Mouse (Mus musculus): ENCODE results near the gene Cdc14b. TPM values are rescaled to one million over a fixed set of nuclear protein-coding genes. Genes with fewer than 3 reads are reported as not detected.

The Cdc14b gene
- polyA plus RNA-seq, 1 experiment from 2014 or later, result 7.7 TPM

- WGBS, result 1% methylated on average over 23 of the region's 31 CpGs
- Histone ChIP-seq H3K4me1 (ENCODE audit: control insufficient read depth, insufficient read depth, low read length) (peaks cover 10% of the 10 kb centered on the region), H3K27ac (ENCODE audit: low read depth, low read length) (peak within 1 kb of the TSS; percentile 67), H3K4me2 (peak within 1 kb of the TSS; percentile 98), H3K27me3 (ENCODE audit: control insufficient read depth, insufficient read depth, low read length) (peaks cover 9% of the 10 kb centered on the region), H3K36me3 (ENCODE audit: control insufficient read depth, insufficient read depth, low read length) (no peaks in the 10 kb centered on the region), H3K9me3 (ENCODE audit: control insufficient read depth, low read length) (no peaks in the 10 kb centered on the region), H3K9ac (ENCODE audit: low read length) (peak within 1 kb of the TSS; percentile 81), H3K4me3 (ENCODE audit: low read depth, low read length) (peak within 1 kb of the TSS; percentile 78)
- DNase-seq (ENCODE audit: low spot score, missing footprints) (peak; percentile 100), ATAC-seq (ENCODE audit: low FRiP score) (peak; percentile 99)
Measured at GRCm38 (mm10) chr13:64161548-64161915, 113.6 kb downstream of the Cdc14b start, which contains the start of gene Habp4. Gene Habp4 (plus strand): TSS chr13:64161824.

- no peak for ATAC-seq (ENCODE audit: low FRiP score)
- Histone ChIP-seq H3K9me3 (ENCODE audit: control insufficient read depth, low read length) (no peaks in the 10 kb centered on the region), H3K4me1 (ENCODE audit: control insufficient read depth, insufficient read depth, low read length) (peaks cover 3% of the 10 kb centered on the region), H3K36me3 (ENCODE audit: control insufficient read depth, insufficient read depth, low read length) (no peaks in the 10 kb centered on the region), H3K27ac (ENCODE audit: low read depth, low read length) (no peak overlapping the region), H3K27me3 (ENCODE audit: control insufficient read depth, insufficient read depth, low read length) (no peaks in the 10 kb centered on the region), H3K9ac (ENCODE audit: low read length) (no peak overlapping the region), H3K4me2 (no peak overlapping the region), H3K4me3 (ENCODE audit: low read depth, low read length) (no peak overlapping the region)
- DNase-seq (ENCODE audit: low spot score, missing footprints), result no peak
Measured at GRCm38 (mm10) chr13:64156966-64157365, 118.1 kb downstream of the Cdc14b start.

GRCm38 (mm10) chr13:64155171-64155571, 119.9 kb downstream of the Cdc14b start:
- H3K36me3 ChIP-seq (ENCODE audit: control insufficient read depth, insufficient read depth, low read length), result no peaks in the 10 kb centered on the region
- H3K4me1 ChIP-seq (ENCODE audit: control insufficient read depth, insufficient read depth, low read length), result peaks cover 14% of the 10 kb centered on the region
- DNase-seq (ENCODE audit: low spot score, missing footprints) (peak; percentile 75), ATAC-seq (ENCODE audit: low FRiP score) (no peak)
- H3K4me2 ChIP-seq, result peak overlapping the region; percentile 11; the same call in 1 of the 2 replicates
- no peaks in the 10 kb centered on the region for H3K27me3 ChIP-seq (ENCODE audit: control insufficient read depth, insufficient read depth, low read length)
- H3K27ac ChIP-seq (ENCODE audit: low read depth, low read length), result no peak overlapping the region
- H3K4me3 ChIP-seq (ENCODE audit: low read depth, low read length), result no peak overlapping the region
- no peaks in the 10 kb centered on the region for H3K9me3 ChIP-seq (ENCODE audit: control insufficient read depth, low read length)
- 13% methylated on average over 1 of the region's 1 CpGs for WGBS
- H3K9ac ChIP-seq (ENCODE audit: low read length), result no peak overlapping the region

- Histone ChIP-seq H3K36me3 (ENCODE audit: control insufficient read depth, insufficient read depth, low read length) (no peaks in the 10 kb centered on the region), H3K9me3 (ENCODE audit: control insufficient read depth, low read length) (no peaks in the 10 kb centered on the region), H3K4me1 (ENCODE audit: control insufficient read depth, insufficient read depth, low read length) (peaks cover 17% of the 10 kb centered on the region), H3K27me3 (ENCODE audit: control insufficient read depth, insufficient read depth, low read length) (no peaks in the 10 kb centered on the region), H3K27ac (ENCODE audit: low read depth, low read length) (no peak overlapping the region), H3K4me2 (no peak overlapping the region), H3K4me3 (ENCODE audit: low read depth, low read length) (no peak overlapping the region), H3K9ac (ENCODE audit: low read length) (no peak overlapping the region)
- DNase-seq (ENCODE audit: low spot score, missing footprints) (peak; percentile 81), ATAC-seq (ENCODE audit: low FRiP score) (no peak)
- 65% methylated on average over 2 of the region's 2 CpGs for WGBS
Measured at GRCm38 (mm10) chr13:64154651-64155050, 120.4 kb downstream of the Cdc14b start.

- Histone ChIP-seq H3K4me1 (ENCODE audit: control insufficient read depth, insufficient read depth, low read length) (peaks cover 17% of the 10 kb centered on the region), H3K27me3 (ENCODE audit: control insufficient read depth, insufficient read depth, low read length) (no peaks in the 10 kb centered on the region), H3K4me3 (ENCODE audit: low read depth, low read length) (peak overlapping the region; percentile 90), H3K9ac (ENCODE audit: low read length) (peak overlapping the region; percentile 56), H3K27ac (ENCODE audit: low read depth, low read length) (no peak overlapping the region), H3K9me3 (ENCODE audit: control insufficient read depth, low read length) (no peaks in the 10 kb centered on the region), H3K36me3 (ENCODE audit: control insufficient read depth, insufficient read depth, low read length) (no peaks in the 10 kb centered on the region), H3K4me2 (peak overlapping the region; percentile 89)
- peak; percentile 38 for ATAC-seq (ENCODE audit: low FRiP score)
- 1% methylated on average over 18 of the region's 18 CpGs for WGBS
- DNase-seq (ENCODE audit: low spot score, missing footprints), result peak; percentile 94
Measured at GRCm38 (mm10) chr13:64153751-64154267, 121.3 kb downstream of the Cdc14b start.

- H3K4me3 ChIP-seq (ENCODE audit: low read depth, low read length), result peak within 1 kb of the TSS; percentile 90
- peak within 1 kb of the TSS; percentile 89 for H3K4me2 ChIP-seq
- peak within 1 kb of the TSS; percentile 79 for H3K27ac ChIP-seq (ENCODE audit: low read depth, low read length)
- no peaks in the 10 kb centered on the region for H3K36me3 ChIP-seq (ENCODE audit: control insufficient read depth, insufficient read depth, low read length)
- no peaks in the 10 kb centered on the region for H3K9me3 ChIP-seq (ENCODE audit: control insufficient read depth, low read length)
- H3K4me1 ChIP-seq (ENCODE audit: control insufficient read depth, insufficient read depth, low read length), result peaks cover 17% of the 10 kb centered on the region
- H3K27me3 ChIP-seq (ENCODE audit: control insufficient read depth, insufficient read depth, low read length), result no peaks in the 10 kb centered on the region
- peak; percentile 99 for DNase-seq (ENCODE audit: low spot score, missing footprints)
- ATAC-seq (ENCODE audit: low FRiP score), result peak; percentile 97
- H3K9ac ChIP-seq (ENCODE audit: low read length), result peak within 1 kb of the TSS; percentile 82
- WGBS, result under 1% methylated on average over 55 of the region's 56 CpGs
Measured at GRCm38 (mm10) chr13:64153083-64153682, 121.9 kb downstream of the Cdc14b start, which contains the start of gene Zfp367. Gene Zfp367 (minus strand): TSS chr13:64153202.

- peak overlapping the region; percentile 89 for H3K4me2 ChIP-seq
- peaks cover 17% of the 10 kb centered on the region for H3K4me1 ChIP-seq (ENCODE audit: control insufficient read depth, insufficient read depth, low read length)
- no peaks in the 10 kb centered on the region for H3K9me3 ChIP-seq (ENCODE audit: control insufficient read depth, low read length)
- no peaks in the 10 kb centered on the region for H3K36me3 ChIP-seq (ENCODE audit: control insufficient read depth, insufficient read depth, low read length)
- H3K4me3 ChIP-seq (ENCODE audit: low read depth, low read length), result peak overlapping the region; percentile 90
- peak overlapping the region; percentile 82 for H3K9ac ChIP-seq (ENCODE audit: low read length)
- H3K27ac ChIP-seq (ENCODE audit: low read depth, low read length), result peak overlapping the region; percentile 79
- no peaks in the 10 kb centered on the region for H3K27me3 ChIP-seq (ENCODE audit: control insufficient read depth, insufficient read depth, low read length)
- DNase-seq (ENCODE audit: low spot score, missing footprints) (no peak), ATAC-seq (ENCODE audit: low FRiP score) (peak; percentile 25)
- WGBS, result under 1% methylated on average over 60 of the region's 61 CpGs
Measured at GRCm38 (mm10) chr13:64152671-64153082, 122.4 kb downstream of the Cdc14b start.

GRCm38 (mm10) chr13:64152241-64152669, 122.8 kb downstream of the Cdc14b start:
- H3K27me3 ChIP-seq (ENCODE audit: control insufficient read depth, insufficient read depth, low read length), result no peaks in the 10 kb centered on the region
- 0% methylated on average over 37 of the region's 42 CpGs for WGBS
- peak overlapping the region; percentile 82 for H3K9ac ChIP-seq (ENCODE audit: low read length)
- peak overlapping the region; percentile 89 for H3K4me2 ChIP-seq
- H3K36me3 ChIP-seq (ENCODE audit: control insufficient read depth, insufficient read depth, low read length), result no peaks in the 10 kb centered on the region
- H3K4me3 ChIP-seq (ENCODE audit: low read depth, low read length), result peak overlapping the region; percentile 90
- ATAC-seq (ENCODE audit: low FRiP score) (peak; percentile 41), DNase-seq (ENCODE audit: low spot score, missing footprints) (peak; percentile 98)
- H3K4me1 ChIP-seq (ENCODE audit: control insufficient read depth, insufficient read depth, low read length), result peaks cover 17% of the 10 kb centered on the region
- H3K9me3 ChIP-seq (ENCODE audit: control insufficient read depth, low read length), result no peaks in the 10 kb centered on the region
- peak overlapping the region; percentile 79 for H3K27ac ChIP-seq (ENCODE audit: low read depth, low read length)

GRCm38 (mm10) chr13:64150121-64150520, 125.0 kb downstream of the Cdc14b start:
- H3K4me3 ChIP-seq (ENCODE audit: low read depth, low read length), result no peak overlapping the region
- no peak for DNase-seq (ENCODE audit: low spot score, missing footprints)
- H3K4me1 ChIP-seq (ENCODE audit: control insufficient read depth, insufficient read depth, low read length), result peaks cover 14% of the 10 kb centered on the region
- no peaks in the 10 kb centered on the region for H3K36me3 ChIP-seq (ENCODE audit: control insufficient read depth, insufficient read depth, low read length)
- no peak for ATAC-seq (ENCODE audit: low FRiP score)
- H3K27me3 ChIP-seq (ENCODE audit: control insufficient read depth, insufficient read depth, low read length), result no peaks in the 10 kb centered on the region
- no peak overlapping the region for H3K27ac ChIP-seq (ENCODE audit: low read depth, low read length)
- no peak overlapping the region for H3K4me2 ChIP-seq
- no peak overlapping the region for H3K9ac ChIP-seq (ENCODE audit: low read length)
- WGBS, result 75% methylated on average over 5 of the region's 5 CpGs
- H3K9me3 ChIP-seq (ENCODE audit: control insufficient read depth, low read length), result no peaks in the 10 kb centered on the region

All from midbrain, embryonic 11.5 days (tissue).